Mouse (Mus musculus): ENCODE results near the gene Hps4. TPM values are rescaled to one million over a fixed set of nuclear protein-coding genes. Genes with fewer than 3 reads are reported as not detected.

The Hps4 gene
- 7.7 and 9.5 TPM in 2 replicates for polyA plus RNA-seq (2015; fragmentation: Nextera tagmentation; extraction: Ambion mirVana)

DNA sequence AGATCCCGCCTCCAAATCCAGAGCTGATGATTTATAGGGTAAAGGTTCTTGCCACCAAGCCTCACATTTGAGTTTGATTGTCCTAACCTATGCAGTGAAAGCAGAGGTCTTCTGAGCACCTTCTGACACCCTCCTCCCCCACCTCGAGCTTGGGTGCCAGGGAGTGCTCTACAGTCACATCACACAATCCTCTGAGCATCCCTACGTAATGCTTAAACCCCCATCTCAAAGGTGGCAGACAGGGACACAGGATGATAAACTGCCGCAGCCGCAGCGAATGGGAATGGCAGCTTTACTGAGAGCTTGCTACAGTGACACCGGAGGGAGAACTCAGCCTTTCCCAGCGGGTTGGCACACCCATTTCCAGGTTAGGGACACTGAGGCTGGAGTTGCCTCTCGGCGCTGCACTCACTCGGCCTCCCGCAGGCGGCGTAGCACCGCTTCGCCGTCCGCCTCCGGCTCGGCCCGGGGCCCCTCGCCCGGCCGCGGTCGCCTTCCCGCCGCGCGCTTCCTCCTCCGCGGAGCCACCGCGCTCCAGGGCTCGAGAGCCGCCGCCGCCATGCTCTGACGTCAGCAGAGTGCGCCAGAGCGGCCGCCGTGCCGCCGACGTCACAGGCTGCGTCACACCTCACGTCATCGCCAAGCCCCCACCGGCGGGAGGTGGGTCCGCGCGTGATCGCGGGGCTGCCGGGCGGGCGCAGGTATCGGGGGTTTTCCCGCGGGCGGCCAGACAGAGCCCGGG lies at the start of gene Hps4, which contains the start of gene Srrd:
Gene Hps4 (plus strand): TSS at position 621 of the 742 bp plus-strand sequence.
Gene Srrd (minus strand): TSS at position 578 of the 742 bp plus-strand sequence.

DNA sequence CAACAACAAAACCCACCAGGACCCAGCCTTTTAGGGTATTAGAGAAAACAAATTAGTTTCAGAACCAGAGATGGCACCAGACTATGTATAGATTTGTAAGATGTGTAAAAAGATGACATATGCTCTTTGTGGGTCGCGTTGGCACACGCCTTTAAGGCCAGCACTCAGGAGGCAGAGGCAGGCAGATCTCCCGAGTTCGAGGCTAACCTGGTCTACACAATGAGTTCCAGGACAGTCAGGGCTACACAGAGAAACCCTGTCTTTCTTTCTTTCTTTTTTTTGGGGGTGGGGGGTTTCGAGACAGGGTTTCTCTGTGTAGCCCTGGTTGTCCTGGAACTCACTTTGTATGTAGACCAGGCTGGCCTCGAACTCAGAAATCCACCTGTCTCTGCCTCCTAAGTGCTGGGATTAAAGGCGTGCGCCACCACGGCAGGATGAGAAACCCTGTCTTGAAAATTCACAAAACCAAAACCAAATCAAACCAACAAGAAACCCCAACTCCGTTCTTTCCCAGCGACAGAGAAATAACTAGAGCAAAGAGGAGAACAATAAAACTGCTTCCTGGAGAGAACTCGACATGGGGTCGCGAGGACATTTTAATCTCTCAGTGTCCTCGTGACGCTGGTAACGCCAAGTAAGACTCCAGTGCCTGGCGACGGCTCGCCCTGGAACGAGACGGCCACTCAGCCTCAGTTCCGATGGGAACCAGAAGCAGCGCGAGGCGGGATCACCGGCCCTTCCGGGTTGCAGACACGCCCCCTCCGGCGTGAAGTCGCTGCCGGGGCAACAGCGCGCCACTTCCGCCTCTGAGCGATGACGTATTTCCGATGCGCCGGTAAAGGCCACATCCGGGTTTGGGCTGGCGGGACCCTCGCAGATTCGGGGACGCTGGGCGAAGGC lies 17.1 kb upstream of the Hps4 start, which contains the start of gene Tfip11:
Gene Tfip11 (plus strand): TSS at position 813 of the 900 bp plus-strand sequence.

DNA sequence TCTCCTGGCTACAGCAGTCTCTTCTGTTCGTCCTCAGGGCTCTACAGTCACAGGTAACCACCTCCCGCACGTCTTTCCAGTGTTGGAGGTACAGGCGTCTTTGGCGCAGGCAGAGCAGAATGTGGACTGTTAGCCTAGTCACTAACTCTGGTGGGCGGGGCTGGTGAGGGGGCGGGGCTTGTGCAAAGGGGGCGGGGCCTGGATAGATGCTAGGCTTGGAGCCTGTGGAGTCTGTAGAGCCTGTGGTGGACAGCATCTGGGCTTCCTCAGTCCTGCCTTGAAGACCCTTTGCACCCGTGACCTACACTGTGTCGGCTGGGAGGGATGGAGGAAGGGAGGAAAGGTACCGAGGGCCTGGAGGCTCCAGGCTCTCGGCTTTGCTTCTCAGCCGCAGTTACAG lies 13.0 kb downstream of the Hps4 start, which contains the start of gene Gm6583:
Gene Gm6583 (minus strand): TSS at position 124 of the 400 bp plus-strand sequence.

DNA sequence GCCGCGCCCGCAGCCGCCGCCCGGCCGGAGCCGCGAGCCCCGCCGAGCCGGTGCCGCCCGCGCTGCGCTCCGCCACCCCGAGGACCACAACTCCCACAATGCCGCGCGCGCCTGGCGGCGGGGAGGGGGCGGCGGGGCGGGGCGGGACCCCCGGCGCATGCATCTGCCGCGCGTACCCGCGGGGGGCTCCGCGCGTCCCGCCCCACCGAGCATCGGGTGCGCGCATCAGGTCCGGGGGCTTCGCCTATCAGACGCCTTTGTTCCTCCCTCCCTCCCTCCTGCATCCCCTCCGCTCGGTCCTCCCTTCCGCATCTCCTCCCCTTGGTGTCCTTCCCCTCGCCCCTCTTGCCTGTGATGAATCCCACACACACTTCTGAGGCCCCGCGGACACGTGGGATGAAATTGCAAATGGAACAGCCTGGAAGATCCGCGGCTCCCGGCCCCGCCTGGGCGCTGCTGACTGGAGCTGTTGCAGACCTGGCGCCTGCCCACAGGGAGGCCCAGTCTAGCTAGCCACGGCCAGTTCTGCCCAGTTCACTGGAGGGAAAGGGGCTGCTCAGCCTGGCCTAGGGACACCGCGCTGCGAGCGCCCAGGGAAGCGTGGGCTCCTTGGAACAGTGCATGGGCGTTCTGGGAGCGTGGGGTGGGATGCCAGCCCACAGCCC lies 52.0 kb downstream of the Hps4 start, which contains the start of gene Asphd2:
Gene Asphd2 (minus strand): TSS at position 88 of the 665 bp plus-strand sequence.

Other genes starting within 250 kb of the Hps4 start
- gene Cryba4, start 90.6 kb upstream of the Hps4 start, polyA plus RNA-seq (2015; fragmentation: Nextera tagmentation; extraction: Ambion mirVana): 1.3 and 2.0 TPM in 2 replicates
- 0.95 and 1.3 TPM in 2 replicates for gene Crybb1, start 87.3 kb upstream of the Hps4 start, polyA plus RNA-seq (2015; fragmentation: Nextera tagmentation; extraction: Ambion mirVana)
- gene Tpst2, start 66.4 kb upstream of the Hps4 start, polyA plus RNA-seq (2015; fragmentation: Nextera tagmentation; extraction: Ambion mirVana): 24.6 and 28.3 TPM in 2 replicates
- gene Tfip11, start 16.7 kb upstream of the Hps4 start, polyA plus RNA-seq (2015; fragmentation: Nextera tagmentation; extraction: Ambion mirVana): 9.8 and 11.2 TPM in 2 replicates
- gene Srrd, start within 50 bp of the Hps4 start, polyA plus RNA-seq (2015; fragmentation: Nextera tagmentation; extraction: Ambion mirVana): 10.3 and 10.7 TPM in 2 replicates
- 0.08 TPM in 1 of 2 replicates, not detected in the other for gene Gm6583, start 12.9 kb downstream of the Hps4 start, polyA plus RNA-seq (2015; fragmentation: Nextera tagmentation; extraction: Ambion mirVana)
- gene Asphd2, start 51.8 kb downstream of the Hps4 start, polyA plus RNA-seq (2015; fragmentation: Nextera tagmentation; extraction: Ambion mirVana): 1.6 and 3.4 TPM in 2 replicates
- gene Gm6588, start 106.3 kb downstream of the Hps4 start, polyA plus RNA-seq (2015; fragmentation: Nextera tagmentation; extraction: Ambion mirVana): not detected in 2 replicates
- gene Sez6l, start 234.1 kb downstream of the Hps4 start, polyA plus RNA-seq (2015; fragmentation: Nextera tagmentation; extraction: Ambion mirVana): 0.03 and 0.07 TPM in 2 replicates

Data from skeletal muscle tissue, postnatal 0 days (tissue).